ENCODE assay signal across 7 mouse cellular contexts in genomic region chr15:77254128-77254527, GRCm38 (mm10). TPM values are rescaled to one million over a fixed set of nuclear protein-coding genes. Genes with fewer than 3 reads are reported as not detected.
DNase-seq lines count a peak whose midpoint lies in the region; ATAC-seq lines count a peak whose summit lies in the region.

No protein-coding gene starts in this region.

- no peaks in the 10 kb centered on the region for H3K27me3 ChIP-seq in midbrain, embryonic 14.5 days (ENCODE audit: control insufficient read depth, insufficient read depth, low read length)
- no peaks in the 10 kb centered on the region for H3K27me3 ChIP-seq in midbrain, embryonic 10.5 days (ENCODE audit: low read depth, poor library complexity, severe bottlenecking)
- no peaks in the 10 kb centered on the region for H3K27me3 ChIP-seq in embryonic facial prominence, embryonic 13.5 days
- H3K27me3 ChIP-seq in heart, embryonic 14.5 days (ENCODE audit: control insufficient read depth, insufficient read depth, low read length): no peaks in the 10 kb centered on the region
- H3K27me3 ChIP-seq in stomach, embryonic 15.5 days (replicated peaks): no peaks in the 10 kb centered on the region

- no peak overlapping the region for H3K4me3 ChIP-seq in midbrain, embryonic 14.5 days (replicated peaks; ENCODE audit: low read depth, low read length)
- no peak overlapping the region for H3K4me3 ChIP-seq in midbrain, embryonic 10.5 days
- H3K4me3 ChIP-seq in embryonic facial prominence, embryonic 13.5 days: no peak overlapping the region
- no peak overlapping the region for H3K4me3 ChIP-seq in heart, embryonic 14.5 days (ENCODE audit: control insufficient read depth in 1 of 2, insufficient read depth in 1 of 2, low read depth in 1 of 2, low read length in 2 of 2)
- no peak overlapping the region for H3K4me3 ChIP-seq in stomach, embryonic 15.5 days (replicated peaks)

- H3K9me3 ChIP-seq in midbrain, embryonic 14.5 days (ENCODE audit: control insufficient read depth, low read length): no peaks in the 10 kb centered on the region
- no peaks in the 10 kb centered on the region for H3K9me3 ChIP-seq in midbrain, embryonic 10.5 days (replicated peaks)
- H3K9me3 ChIP-seq in embryonic facial prominence, embryonic 13.5 days: no peaks in the 10 kb centered on the region
- H3K9me3 ChIP-seq in heart, embryonic 14.5 days (ENCODE audit: control insufficient read depth, low read length): no peaks in the 10 kb centered on the region
- H3K9me3 ChIP-seq in stomach, embryonic 15.5 days: no peaks in the 10 kb centered on the region

- H3K36me3 ChIP-seq in midbrain, embryonic 14.5 days (ENCODE audit: control insufficient read depth, insufficient read depth, low read length): no peaks in the 10 kb centered on the region
- H3K36me3 ChIP-seq in midbrain, embryonic 10.5 days: no peaks in the 10 kb centered on the region
- H3K36me3 ChIP-seq in embryonic facial prominence, embryonic 13.5 days: no peaks in the 10 kb centered on the region
- no peaks in the 10 kb centered on the region for H3K36me3 ChIP-seq in heart, embryonic 14.5 days (ENCODE audit: control insufficient read depth, insufficient read depth, low read length)
- H3K36me3 ChIP-seq in stomach, embryonic 15.5 days: no peaks in the 10 kb centered on the region

- ATAC-seq in midbrain, embryonic 14.5 days (ENCODE audit: low FRiP score, low TSS enrichment): no peak
- 0 out of 2 replicates have a peak, but pooled peaks have one; percentile 66 for ATAC-seq in embryonic facial prominence, embryonic 13.5 days (ENCODE audit: insufficient number of reproducible peaks, insufficient read depth, low FRiP score, low TSS enrichment, low read depth)
- peak; percentile 62; the same call in 1 of the 2 replicates for ATAC-seq in heart, embryonic 14.5 days (ENCODE audit: insufficient number of reproducible peaks, insufficient read depth, low FRiP score, low read depth)
- no peak for ATAC-seq in stomach, embryonic 15.5 days (ENCODE audit: insufficient read depth, low FRiP score, low read depth)

- peak overlapping the region; percentile 49; the same call in 1 of the 2 replicates for H3K27ac ChIP-seq in midbrain, embryonic 14.5 days (replicated peaks; ENCODE audit: low read depth, low read length)
- no peak overlapping the region; the same call in 1 of the 2 replicates for H3K27ac ChIP-seq in midbrain, embryonic 10.5 days (replicated peaks)
- H3K27ac ChIP-seq in embryonic facial prominence, embryonic 13.5 days: peak overlapping the region; percentile 96
- peak overlapping the region; percentile 48 to 80 for H3K27ac ChIP-seq in heart, embryonic 14.5 days (replicated peaks in 1 of 2; ENCODE audit: control insufficient read depth in 1 of 2, insufficient read depth in 1 of 2, low read depth in 2 of 2, low read length in 2 of 2)
- H3K27ac ChIP-seq in stomach, embryonic 15.5 days: peak overlapping the region; percentile 54; the same call in 1 of the 2 replicates

- H3K4me1 ChIP-seq in midbrain, embryonic 14.5 days (ENCODE audit: control insufficient read depth, insufficient read depth, low read length): peaks cover 13% of the 10 kb centered on the region
- H3K4me1 ChIP-seq in midbrain, embryonic 10.5 days: peaks cover 44% of the 10 kb centered on the region
- peaks cover 77% of the 10 kb centered on the region for H3K4me1 ChIP-seq in embryonic facial prominence, embryonic 13.5 days
- peaks cover 13 to 47% of the 10 kb centered on the region in 2 experiments for H3K4me1 ChIP-seq in heart, embryonic 14.5 days (ENCODE audit: control insufficient read depth in 2 of 2, insufficient read depth in 2 of 2, low read length in 2 of 2)
- peaks cover 17% of the 10 kb centered on the region for H3K4me1 ChIP-seq in stomach, embryonic 15.5 days

- WGBS in midbrain, embryonic 14.5 days: 68% methylated on average over 2 of the region's 2 CpGs
- 73% methylated on average over 2 of the region's 2 CpGs for WGBS in midbrain, embryonic 10.5 days
- WGBS in embryonic facial prominence, embryonic 13.5 days: 12% methylated on average over 2 of the region's 2 CpGs
- 57% methylated on average over 2 of the region's 2 CpGs for WGBS in heart, embryonic 14.5 days
- WGBS in stomach, embryonic 15.5 days: 34% methylated on average over 2 of the region's 2 CpGs

- H3K4me2 ChIP-seq in midbrain, embryonic 14.5 days (ENCODE audit: low read length): no peak overlapping the region
- H3K4me2 ChIP-seq in embryonic facial prominence, embryonic 13.5 days: peak overlapping the region; percentile 30; the same call in 1 of the 2 replicates
- H3K4me2 ChIP-seq in heart, embryonic 14.5 days (ENCODE audit: low read length): no peak overlapping the region
- no peak overlapping the region for H3K4me2 ChIP-seq in stomach, embryonic 15.5 days

- peak; percentile 24 for DNase-seq in midbrain, embryonic 14.5 days
- DNase-seq in midbrain, embryonic 10.5 days (ENCODE audit: low spot score): no peak
- peak; percentile 45 to 72 for DNase-seq in kidney, postnatal 25 days
- DNase-seq in left cerebral cortex, postnatal 14 days (ENCODE audit: low spot score in 2 of 2): no peak

- intact Hi-C loops in left cerebral cortex, postnatal 14 days (cut with DNase I): no loop called here

- no peak overlapping the region for H3K9ac ChIP-seq in midbrain, embryonic 14.5 days (replicated peaks; ENCODE audit: low read length)
- no peak overlapping the region; the same call in 1 of the 2 replicates for H3K9ac ChIP-seq in embryonic facial prominence, embryonic 13.5 days
- H3K9ac ChIP-seq in heart, embryonic 14.5 days (ENCODE audit: low read length): no peak overlapping the region
- H3K9ac ChIP-seq in stomach, embryonic 15.5 days: no peak overlapping the region

RNA-seq across cellular contexts. Expression of gene Rbfox2, which starts 52.7 kb away (rescaled TPM):
- 195 and 282 TPM in 2 replicates for polyA plus RNA-seq in midbrain, embryonic 14.5 days (2014; fragmentation: Nextera tagmentation; extraction: Ambion mirVana)
- polyA plus RNA-seq in midbrain, embryonic 10.5 days (2016; fragmentation: Nextera tagmentation; extraction: Ambion mirVana): 35.7 and 59.4 TPM in 2 replicates
- polyA plus RNA-seq in embryonic facial prominence, embryonic 13.5 days (2015; fragmentation: Nextera tagmentation; extraction: Ambion mirVana): 57.8 and 66.7 TPM in 2 replicates
- 84.3 and 89.1 TPM in 2 replicates for polyA plus RNA-seq in heart, embryonic 14.5 days (2014; fragmentation: Nextera tagmentation; extraction: Ambion mirVana)
- polyA plus RNA-seq in stomach, embryonic 15.5 days (2015; fragmentation: Nextera tagmentation; extraction: Ambion mirVana): 54.2 and 56.8 TPM in 2 replicates
- total RNA-seq in left cerebral cortex, postnatal 14 days (2021): 100 to 1,000 TPM; 237 to 248 TPM

Comparison
In these comparisons a context has a peak if more than half of its experiments do, and no peak if none do; other contexts are left out.
1. DNase-seq: peak in midbrain, embryonic 14.5 days (single experiment) and kidney, postnatal 25 days (2 of 2); none in midbrain, embryonic 10.5 days (single experiment) and left cerebral cortex, postnatal 14 days (0 of 2).
2. ATAC-seq: peak in embryonic facial prominence, embryonic 13.5 days (single experiment) and heart, embryonic 14.5 days (single experiment); none in midbrain, embryonic 14.5 days (single experiment) and stomach, embryonic 15.5 days (single experiment).